Mouse (Mus musculus) T-cell, adult 2 months (primary cell): ENCODE data around the gene Gm21977.
"Not testable (repeated sequence)": the region's sequence is repeated elsewhere in the genome, so short reads cannot be mapped to it uniquely, and the experiment has no call there.

Experiments used
- DNase-seq: peaks from one replicate; pipeline ENCODE4 v3.0.0; 2022; ENCODE audit warnings: low spot score

Gm21977 gene

DNA sequence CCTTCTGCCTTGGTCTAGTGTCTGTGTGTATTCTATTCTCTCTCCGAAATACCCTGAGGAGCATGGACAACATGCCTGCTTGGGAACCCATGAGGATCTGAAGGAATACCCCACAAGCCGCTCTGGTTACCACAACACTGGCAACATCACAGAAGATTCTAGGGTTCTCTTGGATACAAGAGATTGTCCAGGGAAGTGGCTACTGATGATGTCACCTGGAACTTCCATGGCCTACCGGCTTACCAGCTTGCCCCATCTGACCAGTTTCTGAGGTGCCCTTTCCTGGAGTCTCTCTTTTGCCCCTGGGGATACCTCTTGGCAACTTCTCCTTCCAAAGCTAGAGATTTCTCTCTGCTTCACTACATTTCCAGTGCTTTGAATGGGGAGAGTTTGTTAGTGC, at the start of gene Gm21977:
Gene Gm21977 (minus strand): TSS at position 101 of the 400 bp plus-strand sequence.
- DNase-seq, result not testable (repeated sequence)
